Mouse (Mus musculus) cerebellum, adult (tissue): ENCODE measurements around the gene Arhgap4.
A peak's percentile ranks its signal among the peaks of the same experiment; 100 is the strongest.

Source experiments
- ATAC-seq: cut with Nextera tagmentation; 2 replicates; pipeline ENCODE4 v1.9.2; 2017; ENCODE audit warnings: mild to moderate bottlenecking, moderate library complexity, mixed read lengths; ENCODE audit not compliant: insufficient number of reproducible peaks, low FRiP score, low TSS enrichment

Gene Arhgap4

GRCm38 (mm10) chrX:73921823-73922549 lies at the start of gene Arhgap4, which contains the start of gene Naa10:
TSS of gene Arhgap4 (minus strand) at chrX:73921870.
TSS of gene Naa10 (minus strand) at chrX:73921944.
- peak; percentile 97 for ATAC-seq

DNA sequence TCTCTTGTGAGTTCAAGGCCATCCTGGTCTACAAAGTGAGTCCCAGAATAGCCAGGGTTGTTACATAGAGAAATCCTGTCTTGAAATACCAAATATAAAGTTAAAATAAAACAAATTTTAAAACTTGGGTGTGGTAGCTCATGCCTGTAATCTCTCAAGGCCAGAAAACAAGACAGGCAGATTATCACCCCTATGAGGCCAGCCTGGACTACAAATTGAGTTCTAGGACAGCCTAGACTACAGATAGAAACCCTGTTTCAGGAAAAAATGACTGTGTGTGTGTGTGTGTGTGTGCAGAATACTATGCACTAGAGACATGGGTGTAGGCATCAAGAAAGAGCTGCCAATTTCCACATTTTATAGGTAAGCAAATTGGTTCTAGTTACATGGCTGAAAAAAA lies 49.1 kb upstream of the Arhgap4 start:
- no peak for ATAC-seq

DNA sequence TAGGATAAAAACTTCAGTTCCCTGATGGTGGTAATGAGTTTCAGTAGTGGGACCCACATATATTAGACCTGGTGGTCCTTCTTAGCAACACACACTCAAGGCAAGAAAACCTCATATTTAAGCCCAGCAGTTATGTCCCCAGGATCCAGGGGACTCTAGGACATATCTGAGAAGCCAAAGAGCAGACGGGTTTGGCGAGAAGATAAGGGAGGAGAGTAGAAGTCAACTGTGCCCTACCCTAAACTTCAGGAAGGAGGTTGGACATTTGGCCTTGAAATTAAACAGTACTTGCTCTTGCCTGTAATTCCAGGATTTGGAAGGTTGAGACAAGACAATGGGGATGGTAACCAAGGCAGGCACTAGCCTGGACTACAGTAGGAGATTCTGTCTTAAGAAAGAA lies 48.1 kb upstream of the Arhgap4 start:
- no peak for ATAC-seq

- no peak for ATAC-seq
Measured at GRCm38 (mm10) chrX:73969167-73969566, 47.5 kb upstream of the Arhgap4 start.

GRCm38 (mm10) chrX:73967177-73968075 lies 45.8 kb upstream of the Arhgap4 start:
- ATAC-seq = peak; percentile 77

DNA sequence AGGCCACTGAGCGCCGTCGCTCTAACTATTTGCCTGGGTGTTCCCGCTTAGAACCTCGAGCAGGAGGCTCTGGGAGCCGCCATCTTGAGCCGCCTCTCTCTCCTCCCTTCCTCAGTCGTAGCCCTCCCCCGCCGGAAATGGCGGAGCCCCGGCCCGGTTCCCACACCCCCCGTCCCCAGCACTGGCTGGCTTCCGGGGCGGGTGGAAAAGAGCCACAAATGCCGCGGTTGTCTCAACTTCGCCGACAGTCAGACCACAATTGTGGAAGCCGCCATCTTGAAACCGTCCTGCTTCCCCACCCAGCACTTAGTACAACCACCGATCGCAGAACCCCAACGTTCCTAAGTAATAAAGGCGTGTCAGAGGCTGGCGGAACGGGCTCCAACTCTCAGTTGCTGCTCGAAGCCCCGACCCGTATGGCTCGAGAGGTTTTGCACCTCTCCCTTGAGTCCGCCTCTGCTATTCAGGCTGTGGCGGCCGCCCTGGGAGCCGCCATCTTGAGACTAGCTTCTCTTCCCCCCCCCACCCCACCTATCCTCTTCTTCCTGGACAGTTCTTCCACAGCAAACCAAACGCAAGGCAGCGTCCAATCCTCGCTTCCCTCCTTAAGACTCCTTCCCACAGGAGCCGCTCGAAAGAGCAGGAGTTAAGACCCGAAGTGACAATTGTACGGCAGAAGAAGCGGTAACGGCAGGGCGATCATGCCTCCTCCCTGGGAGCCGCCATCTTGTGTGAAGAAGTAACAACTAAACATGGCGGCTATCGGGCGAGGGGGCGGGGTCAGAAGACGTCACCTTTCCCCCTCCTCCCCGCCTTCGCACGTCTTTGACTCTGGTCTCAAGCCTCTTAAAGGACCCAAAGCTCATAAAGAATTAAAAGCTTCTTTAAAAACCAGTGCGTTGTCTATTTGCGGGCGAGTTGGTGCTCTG lies 44.8 kb upstream of the Arhgap4 start, which contains the start of gene Hcfc1:
TSS of gene Hcfc1 (minus strand) at position 110 of the 929 bp plus-strand sequence.
- ATAC-seq = peak; percentile 56

DNA sequence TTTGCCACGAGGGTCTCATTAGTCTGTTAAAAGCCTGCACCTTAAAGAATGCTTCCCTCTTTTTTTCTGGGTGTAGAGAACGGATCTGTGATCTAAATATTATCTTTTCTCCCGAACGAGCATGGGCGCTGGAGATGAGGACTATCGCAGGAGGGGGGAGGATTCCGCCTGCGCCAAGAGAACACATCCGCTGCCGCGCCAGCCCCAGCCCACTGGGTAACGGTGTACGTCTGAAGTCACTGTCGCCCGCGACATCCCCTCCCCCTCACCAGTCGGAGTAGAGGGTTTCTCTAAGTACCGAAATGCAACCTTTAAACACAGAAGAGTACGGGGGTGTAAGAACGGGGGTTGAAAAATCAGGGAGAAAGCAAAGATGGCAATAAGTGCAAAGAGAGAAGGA lies 43.6 kb upstream of the Arhgap4 start:
- ATAC-seq = no peak

DNA sequence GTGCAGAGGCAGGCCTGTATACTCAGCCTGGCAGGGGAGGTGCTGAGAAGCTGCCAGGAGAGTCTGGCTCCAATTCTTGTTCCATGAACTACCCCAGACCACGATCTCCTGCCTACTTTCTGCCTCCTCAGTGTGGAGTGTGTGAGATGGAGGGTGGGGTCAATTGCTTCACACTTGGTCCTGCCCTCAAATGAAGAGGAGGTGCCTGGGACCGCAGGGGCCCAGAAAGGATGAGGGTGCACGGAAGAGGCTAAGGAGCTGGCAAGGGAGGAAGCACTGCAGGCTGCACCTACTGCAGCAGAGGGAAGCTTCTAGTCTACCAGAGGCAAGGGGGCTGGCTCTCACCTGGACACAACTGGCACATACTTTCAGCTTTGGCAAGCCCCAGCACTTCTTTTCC lies 42.7 kb upstream of the Arhgap4 start:
- ATAC-seq = no peak

GRCm38 (mm10) chrX:73954988-73955387 lies 33.3 kb upstream of the Arhgap4 start:
- ATAC-seq = no peak

DNA sequence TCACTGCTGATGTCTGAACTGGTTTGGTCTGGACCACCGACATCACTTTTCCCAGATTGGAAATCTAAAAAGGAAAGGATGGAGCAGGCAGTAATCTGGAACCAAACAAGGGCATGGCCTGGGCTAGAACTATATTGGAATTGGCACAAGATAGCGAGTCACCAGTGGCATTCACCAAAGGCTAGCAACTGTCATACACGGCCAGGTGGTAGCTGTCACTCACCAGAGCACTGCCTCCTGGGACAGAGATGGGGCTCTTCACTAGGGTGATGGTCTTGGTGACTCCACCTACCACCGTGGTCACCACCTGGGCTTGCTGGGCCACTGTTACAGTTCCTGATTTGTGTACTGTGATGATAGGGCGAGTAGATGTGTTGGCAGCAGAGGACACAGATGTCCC lies 30.9 kb upstream of the Arhgap4 start:
- no peak for ATAC-seq

DNA sequence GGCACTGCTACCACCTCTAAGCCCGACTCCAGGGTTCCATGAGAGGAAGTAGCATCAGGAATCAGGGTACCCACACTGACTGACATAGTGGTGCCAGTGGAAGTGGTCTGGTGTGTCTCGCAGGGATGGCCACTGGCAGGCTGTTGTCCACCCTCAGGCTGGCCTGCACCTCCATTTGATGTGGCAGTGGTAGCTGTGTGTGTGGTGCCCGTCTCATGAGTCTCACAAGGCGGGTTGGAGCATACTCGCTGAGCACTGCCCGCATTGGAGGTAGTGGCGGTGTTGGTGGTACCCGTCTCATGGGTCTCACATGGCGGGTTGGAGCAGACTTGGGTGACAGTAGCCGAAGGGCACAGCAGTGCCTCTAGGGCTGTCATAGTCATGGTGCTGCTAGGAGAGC lies 27.7 kb upstream of the Arhgap4 start:
- no peak for ATAC-seq

GRCm38 (mm10) chrX:73948647-73949046 lies 27.0 kb upstream of the Arhgap4 start:
- ATAC-seq = peak; percentile 58; the same call in 1 of the 2 replicates

DNA sequence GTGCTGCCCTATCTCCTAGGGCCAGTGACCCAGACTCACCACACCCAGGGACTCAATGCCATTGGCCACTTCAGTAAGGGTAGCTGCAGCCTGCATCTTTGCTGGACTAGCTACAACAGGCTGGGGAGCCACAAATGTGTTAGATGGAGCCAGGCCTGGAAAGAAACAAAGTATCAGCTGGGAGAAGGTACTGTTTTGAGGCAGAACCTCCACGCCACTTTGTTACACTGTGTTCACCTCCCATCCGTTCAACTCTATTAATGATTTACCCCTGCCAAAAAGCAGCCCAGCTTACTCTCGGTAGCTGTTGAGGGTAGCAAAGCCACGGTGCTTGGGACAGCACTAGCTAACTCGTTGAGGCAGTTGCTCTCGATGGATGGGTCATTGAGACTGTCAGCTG lies 25.2 kb upstream of the Arhgap4 start:
- ATAC-seq = no peak

GRCm38 (mm10) chrX:73942294-73942693 lies 20.6 kb upstream of the Arhgap4 start:
- ATAC-seq = no peak

DNA sequence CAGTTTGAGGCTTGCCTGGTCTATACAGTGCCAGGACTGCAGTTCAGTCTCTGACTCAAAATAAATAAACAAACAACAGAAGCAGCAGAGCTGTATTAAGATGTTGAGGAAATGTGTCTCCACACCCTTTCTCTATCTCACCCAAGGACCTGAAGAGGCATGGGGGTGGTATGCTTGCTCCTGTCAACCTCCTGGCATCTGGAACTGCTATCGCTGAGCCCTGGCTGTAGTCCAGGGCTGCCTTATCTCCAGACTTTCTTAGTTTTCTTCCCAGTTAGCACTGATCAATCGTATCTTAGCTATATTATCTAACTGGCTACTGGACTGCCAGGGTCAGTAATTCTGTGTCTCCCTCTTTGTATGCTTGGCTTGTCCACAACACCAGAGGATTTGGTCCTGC lies 20.2 kb upstream of the Arhgap4 start:
- ATAC-seq = no peak

DNA sequence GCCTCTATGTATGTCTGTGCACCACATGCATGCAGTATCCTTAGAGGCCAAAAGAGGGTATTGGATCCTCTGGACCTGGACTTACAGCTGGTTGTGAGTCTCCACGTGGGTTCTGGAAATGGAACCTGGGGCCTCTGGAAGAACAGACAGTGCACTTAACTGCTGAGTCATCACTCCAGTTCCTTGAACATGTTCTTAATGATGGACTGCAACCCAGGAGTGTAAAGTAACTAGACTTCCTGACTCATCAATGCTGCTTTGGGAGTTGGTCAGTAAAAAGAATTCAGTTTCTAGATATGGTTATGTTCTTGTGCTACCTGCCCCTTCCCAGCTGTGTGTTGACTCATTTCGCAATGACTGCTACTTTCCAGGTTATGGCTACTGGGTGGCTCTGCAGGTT lies 10.2 kb upstream of the Arhgap4 start:
- ATAC-seq = no peak

GRCm38 (mm10) chrX:73930402-73931062 lies 8.9 kb upstream of the Arhgap4 start, which contains the start of gene Renbp:
TSS of gene Renbp (minus strand) at chrX:73930850.
- ATAC-seq = no peak

- no peak for ATAC-seq
Measured at GRCm38 (mm10) chrX:73922550-73922882, 846 bp upstream of the Arhgap4 start.

DNA sequence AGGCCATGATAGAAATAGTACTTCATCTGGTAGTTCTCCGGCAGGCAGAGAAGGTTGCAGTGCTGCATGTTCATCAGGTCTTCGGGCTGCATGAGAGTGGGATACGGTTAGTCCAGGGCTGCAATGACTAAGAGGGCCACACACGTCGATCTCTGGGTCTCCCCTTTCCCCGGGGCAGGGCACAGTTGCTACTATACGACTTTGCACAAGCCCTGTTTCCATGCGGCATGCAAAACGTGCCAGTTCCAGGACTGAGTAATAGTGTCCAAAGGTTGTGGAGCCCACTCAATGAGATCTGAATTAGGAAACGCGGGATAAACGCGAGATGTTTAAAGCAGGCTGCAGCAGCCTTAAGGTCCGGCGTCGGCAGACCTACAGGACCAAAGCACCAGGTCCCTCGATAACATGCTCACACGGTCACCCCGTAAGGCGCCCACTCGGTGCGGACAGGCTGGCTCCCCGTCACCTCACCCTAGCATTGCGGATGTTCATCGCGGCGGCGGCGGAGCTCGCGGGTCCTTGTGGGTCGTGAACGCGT lies 316 bp downstream of the Arhgap4 start:
- 0 out of 2 replicates have a peak, but pooled peaks have one; percentile 16 for ATAC-seq

- no peak for ATAC-seq
Measured at GRCm38 (mm10) chrX:73918631-73919030, 3.0 kb downstream of the Arhgap4 start.
